Mouse (Mus musculus) liver, postnatal 0 days (tissue): ENCODE measurements at regions not wholly inside any gene's neighbourhood (a gene's known extent, or its start where the extent isn't known, plus 50 kb on each side); places are given as distances from the start of the nearest gene placed in this dataset.

ENCODE experiments used
- CTCF ChIP-seq: sonication (generic); IDR thresholded peaks from 2 replicates; pipeline ENCODE4 v1.5.1; 2016; ENCODE audit warnings: antibody characterized with exemption, low read depth
- EP300 ChIP-seq: IDR thresholded peaks from 2 replicates; pipeline ENCODE4 v1.6.1; 2016; ENCODE audit warnings: antibody characterized with exemption, low read depth, mild to moderate bottlenecking

GRCm38 (mm10) chr1:88566426-88566825, 56.6 kb upstream of the Glrp1 start:
- TF ChIP-seq CTCF (no peak), EP300 (no peak)
